Mouse (Mus musculus) hindbrain, embryonic 14.5 days (tissue): ENCODE measurements at regions not wholly inside any gene's neighbourhood (a gene's known extent, or its start where the extent isn't known, plus 50 kb on each side); places are given as distances from the start of the nearest gene placed in this dataset.

Source experiments
- ATAC-seq: fragments of 200-750 bp; cut with Nextera tagmentation; 2 replicates; pipeline ENCODE4 v1.8.0; 2017; ENCODE audit warnings: moderate number of reproducible peaks, mild to moderate bottlenecking, moderate TSS enrichment, moderate library complexity; ENCODE audit not compliant: low FRiP score
- DNase-seq: peaks from one replicate; pipeline ENCODE4 v3.0.0-alpha.2; 2015; ENCODE audit warnings: low spot score
- H3K27ac ChIP-seq: fragments of 300-500 bp; sonication (generic); 2 replicates; pipeline ENCODE4 v1.5.1; 2014; ENCODE audit warnings: mild to moderate bottlenecking, moderate library complexity
- H3K27me3 ChIP-seq: fragments of 300-500 bp; sonication (generic); 2 replicates; pipeline ENCODE4 v1.6.1; 2014; ENCODE audit warnings: mild to moderate bottlenecking, low read length, mixed read lengths; ENCODE audit not compliant: control insufficient read depth, insufficient read depth
- H3K36me3 ChIP-seq: fragments of 300-500 bp; sonication (generic); replicated peaks from 2 replicates; pipeline ENCODE4 v1.6.1; 2014; ENCODE audit not compliant: control insufficient read depth, insufficient read depth
- H3K4me1 ChIP-seq: fragments of 300-500 bp; sonication (generic); replicated peaks from 2 replicates; pipeline ENCODE4 v1.6.1; 2014; ENCODE audit warnings: antibody characterized with exemption, low read length, mixed read lengths; ENCODE audit not compliant: control insufficient read depth, insufficient read depth
- H3K4me2 ChIP-seq: fragments of 300-500 bp; sonication (generic); replicated peaks from 2 replicates; pipeline ENCODE4 v1.6.1; 2014; ENCODE audit warnings: mild to moderate bottlenecking, moderate library complexity
- H3K4me3 ChIP-seq: fragments of 300-500 bp; sonication (generic); replicated peaks from 2 replicates; pipeline ENCODE4 v1.5.1; 2014; ENCODE audit warnings: mild to moderate bottlenecking, low read length
- H3K9ac ChIP-seq: fragments of 300-500 bp; sonication (generic); 2 replicates; pipeline ENCODE4 v1.6.1; 2014
- H3K9me3 ChIP-seq: fragments of 300-500 bp; sonication (generic); 2 replicates; pipeline ENCODE4 v1.6.1; 2016; ENCODE audit warnings: low read length; ENCODE audit not compliant: control insufficient read depth
- WGBS: fragments of 180-500 bp; shearing (Covaris S2); extraction: QIAGEN DNeasy Blood & Tissue Kit; methylation state at CpG from one replicate; pipeline ENCODE4 v1.1.7; 2014; 5-methylcytosine and 5-hydroxymethylcytosine counted together

GRCm38 (mm10) chr12:107315446-107315845, 173.0 kb upstream of the 3110018I06Rik start:
- Histone ChIP-seq H3K4me1 (no peaks in the 10 kb centered on the region), H3K36me3 (no peaks in the 10 kb centered on the region), H3K9ac (no peak overlapping the region), H3K9me3 (no peaks in the 10 kb centered on the region), H3K4me3 (no peak overlapping the region), H3K27me3 (no peaks in the 10 kb centered on the region), H3K27ac (no peak overlapping the region), H3K4me2 (no peak overlapping the region)
- ATAC-seq (no peak), DNase-seq (no peak)
- 95% methylated on average over 4 of the region's 4 CpGs for WGBS

- ATAC-seq (no peak), DNase-seq (no peak)
Observed at GRCm38 (mm10) chr12:107322861-107323260, 165.6 kb upstream of the 3110018I06Rik start.

GRCm38 (mm10) chr12:107326101-107326500, 162.3 kb upstream of the 3110018I06Rik start:
- WGBS = 98% methylated on average over 10 of the region's 10 CpGs
- DNase-seq = no peak
- H3K4me3 ChIP-seq = no peak overlapping the region

More at GRCm38 (mm10) chr12:107322861-107323260, 165.6 kb upstream of the 3110018I06Rik start:
- no peak overlapping the region for H3K27ac ChIP-seq
- H3K9ac ChIP-seq = no peak overlapping the region
- 24% methylated on average over 7 of the region's 7 CpGs for WGBS
- H3K4me3 ChIP-seq = no peak overlapping the region
- peaks cover 5% of the 10 kb centered on the region; the same call in 1 of the 2 replicates for H3K9me3 ChIP-seq
- H3K27me3 ChIP-seq = no peaks in the 10 kb centered on the region
- no peaks in the 10 kb centered on the region for H3K4me1 ChIP-seq
- no peaks in the 10 kb centered on the region for H3K36me3 ChIP-seq
- no peak overlapping the region for H3K4me2 ChIP-seq

GRCm38 (mm10) chr12:107327107-107327770, 161.2 kb upstream of the 3110018I06Rik start:
- Histone ChIP-seq H3K4me1 (no peaks in the 10 kb centered on the region), H3K36me3 (no peaks in the 10 kb centered on the region), H3K9ac (no peak overlapping the region), H3K4me3 (no peak overlapping the region), H3K9me3 (peaks cover 5% of the 10 kb centered on the region; the same call in 1 of the 2 replicates), H3K4me2 (no peak overlapping the region), H3K27me3 (no peaks in the 10 kb centered on the region), H3K27ac (no peak overlapping the region)
- WGBS = 77% methylated on average over 9 of the region's 9 CpGs
- DNase-seq (no peak), ATAC-seq (no peak)

More at GRCm38 (mm10) chr12:107326101-107326500, 162.3 kb upstream of the 3110018I06Rik start:
- no peak overlapping the region for H3K4me2 ChIP-seq
- ATAC-seq = no peak
- H3K4me1 ChIP-seq = no peaks in the 10 kb centered on the region
- peaks cover 5% of the 10 kb centered on the region; the same call in 1 of the 2 replicates for H3K9me3 ChIP-seq
- no peak overlapping the region for H3K9ac ChIP-seq
- no peaks in the 10 kb centered on the region for H3K36me3 ChIP-seq
- H3K27ac ChIP-seq = no peak overlapping the region
- no peaks in the 10 kb centered on the region for H3K27me3 ChIP-seq

GRCm38 (mm10) chr12:107328986-107329385, 159.4 kb upstream of the 3110018I06Rik start:
- Histone ChIP-seq H3K4me1 (no peaks in the 10 kb centered on the region), H3K27ac (no peak overlapping the region), H3K36me3 (no peaks in the 10 kb centered on the region), H3K9ac (no peak overlapping the region), H3K4me2 (no peak overlapping the region), H3K27me3 (no peaks in the 10 kb centered on the region), H3K9me3 (peaks cover 5% of the 10 kb centered on the region; the same call in 1 of the 2 replicates), H3K4me3 (no peak overlapping the region)
- peak; percentile 31; the same call in 1 of the 2 replicates for ATAC-seq
- DNase-seq = no peak
- 13% methylated on average over 9 of the region's 9 CpGs for WGBS

- no peak for ATAC-seq
- WGBS = 78% methylated on average over 8 of the region's 8 CpGs
- Histone ChIP-seq H3K9ac (no peak overlapping the region), H3K9me3 (no peaks in the 10 kb centered on the region), H3K4me1 (no peaks in the 10 kb centered on the region), H3K27ac (no peak overlapping the region), H3K4me3 (no peak overlapping the region), H3K4me2 (no peak overlapping the region), H3K36me3 (no peaks in the 10 kb centered on the region), H3K27me3 (no peaks in the 10 kb centered on the region)
- DNase-seq = no peak
Observed at GRCm38 (mm10) chr12:107334366-107334765, 154.1 kb upstream of the 3110018I06Rik start.

GRCm38 (mm10) chr12:107335106-107335505, 153.3 kb upstream of the 3110018I06Rik start:
- Histone ChIP-seq H3K36me3 (no peaks in the 10 kb centered on the region), H3K9ac (no peak overlapping the region), H3K9me3 (no peaks in the 10 kb centered on the region), H3K4me2 (no peak overlapping the region), H3K27me3 (no peaks in the 10 kb centered on the region), H3K4me1 (no peaks in the 10 kb centered on the region), H3K4me3 (no peak overlapping the region), H3K27ac (no peak overlapping the region)
- 64% methylated on average over 12 of the region's 12 CpGs for WGBS
- ATAC-seq (no peak), DNase-seq (no peak)

- Histone ChIP-seq H3K4me3 (no peak overlapping the region), H3K27me3 (no peaks in the 10 kb centered on the region), H3K36me3 (no peaks in the 10 kb centered on the region), H3K27ac (no peak overlapping the region), H3K9me3 (no peaks in the 10 kb centered on the region), H3K4me1 (no peaks in the 10 kb centered on the region), H3K9ac (no peak overlapping the region), H3K4me2 (no peak overlapping the region)
- 91% methylated on average over 10 of the region's 10 CpGs for WGBS
- no peak for DNase-seq
- no peak for ATAC-seq
Observed at GRCm38 (mm10) chr12:107338758-107339157, 149.7 kb upstream of the 3110018I06Rik start.

GRCm38 (mm10) chr12:107356211-107356610, 132.2 kb upstream of the 3110018I06Rik start:
- Histone ChIP-seq H3K4me3 (no peak overlapping the region), H3K27ac (no peak overlapping the region), H3K9me3 (no peaks in the 10 kb centered on the region), H3K9ac (no peak overlapping the region), H3K4me1 (peaks cover 3% of the 10 kb centered on the region; the same call in 1 of the 2 replicates), H3K36me3 (no peaks in the 10 kb centered on the region), H3K27me3 (no peaks in the 10 kb centered on the region), H3K4me2 (no peak overlapping the region)
- no peak for ATAC-seq
- WGBS = 42% methylated on average over 6 of the region's 6 CpGs
- no peak for DNase-seq
